Mouse (Mus musculus) embryonic fibroblast, embryonic 13.5 days (primary cell): Measurements from ENCODE around the gene Adtrp.

Source experiments
- CTCF ChIP-seq: IDR thresholded peaks from 2 replicates; pipeline ENCODE4 v1.5.1; 2011; ENCODE audit warnings: mild to moderate bottlenecking, control low read depth, low read length, moderate library complexity, borderline replicate concordance; ENCODE audit not compliant: insufficient read depth
- POLR2A ChIP-seq: IDR thresholded peaks from 2 replicates; pipeline ENCODE4 v1.6.1; 2011; ENCODE audit warnings: low read depth, mild to moderate bottlenecking, control low read depth, low read length, moderate library complexity

DNA sequence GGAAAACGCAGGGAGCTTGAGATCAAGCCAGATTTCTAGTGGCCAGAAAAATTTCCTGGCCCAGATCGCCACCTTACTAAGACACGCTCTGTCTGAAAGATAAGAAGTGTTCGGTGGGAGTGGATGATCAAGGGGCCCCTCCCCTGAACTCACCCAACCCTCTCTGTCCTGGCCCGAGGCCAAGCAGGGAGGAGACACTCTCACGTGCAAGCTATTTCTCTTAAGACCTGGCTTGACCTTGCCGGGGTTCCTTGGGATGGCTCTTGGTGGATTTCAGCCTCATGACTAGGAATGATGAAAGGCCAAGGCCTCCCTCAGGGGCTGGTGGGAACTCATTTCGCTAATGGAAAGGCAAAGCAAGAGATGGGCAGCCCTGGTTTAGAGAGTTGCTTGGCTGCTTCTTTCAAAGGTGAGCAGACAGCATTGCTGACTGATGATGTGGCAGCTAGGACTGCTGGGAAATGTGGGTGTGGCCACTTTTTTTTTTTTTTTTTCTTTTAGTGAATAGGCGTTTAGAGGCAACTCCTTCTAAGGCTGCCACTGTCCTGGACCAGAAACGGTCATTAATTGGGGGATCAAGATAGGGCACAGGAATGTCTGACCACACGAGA lies at the start of gene Adtrp:
- no peak for TF ChIP-seq CTCF
- no peak for TF ChIP-seq POLR2A
